ENCODE assay signal across 13 mouse cellular contexts in genomic region chr17:73053479-73054215, GRCm38 (mm10). TPM values are rescaled to one million over a fixed set of nuclear protein-coding genes. Genes with fewer than 3 reads are reported as not detected.
DNase-seq lines count a peak whose midpoint lies in the region; ATAC-seq and TF ChIP-seq lines count a peak whose summit lies in the region.
"Had no signal": no experiment of that assay in that cellular context is flagged by ENCODE, and none has a peak within 500 bp of the region (broad histone marks: within the 10 kb centered on the region; RNA-seq: fewer than 3 reads in every experiment).

No protein-coding gene starts in this region.

- no peak for TF ChIP-seq EP300 in lung, postnatal 0 days (IDR thresholded peaks at IDR 0.05)

- H3K9ac ChIP-seq in intestine, embryonic 14.5 days (ENCODE audit: low read length) = no peak overlapping the region
- no peak overlapping the region for H3K9ac ChIP-seq in intestine, postnatal 0 days (ENCODE audit: low read depth, low read length)
- no peak overlapping the region for H3K9ac ChIP-seq in lung, postnatal 0 days (replicated peaks; ENCODE audit: low read depth)
- H3K9ac ChIP-seq: midbrain, embryonic 12.5 days had no signal

- H3K36me3 ChIP-seq in intestine, embryonic 14.5 days (ENCODE audit: control insufficient read depth, insufficient read depth, low read length) = no peaks in the 10 kb centered on the region
- H3K36me3 ChIP-seq in intestine, postnatal 0 days (ENCODE audit: control insufficient read depth, insufficient read depth) = no peaks in the 10 kb centered on the region
- H3K36me3 ChIP-seq in lung, postnatal 0 days (ENCODE audit: insufficient read depth, low read length) = no peaks in the 10 kb centered on the region
- H3K36me3 ChIP-seq in splenic B cell, adult 2 months (ENCODE audit: control insufficient read depth, insufficient read depth, low read length, poor library complexity, severe bottlenecking) = no peaks in the 10 kb centered on the region
- H3K36me3 ChIP-seq: forebrain, embryonic 10.5 days; midbrain, embryonic 12.5 days had no signal

- no peak for TF ChIP-seq POLR2A in lung, adult 2 months (IDR thresholded peaks at IDR 0.05; ENCODE audit: borderline replicate concordance, extremely low read depth, low read depth, low read length)

- peak overlapping the region; percentile 67 for H3K27ac ChIP-seq in intestine, embryonic 14.5 days (ENCODE audit: low read depth)
- H3K27ac ChIP-seq in intestine, postnatal 0 days (ENCODE audit: low read depth, low read length) = no peak overlapping the region
- H3K27ac ChIP-seq in lung, postnatal 0 days (ENCODE audit: low read length) = peak overlapping the region; percentile 54
- H3K27ac ChIP-seq: forebrain, embryonic 10.5 days; midbrain, embryonic 12.5 days had no signal

- H3K4me2 ChIP-seq in intestine, embryonic 14.5 days (ENCODE audit: low read length) = no peak overlapping the region
- H3K4me2 ChIP-seq in intestine, postnatal 0 days (replicated peaks; ENCODE audit: low read depth) = no peak overlapping the region
- no peak overlapping the region for H3K4me2 ChIP-seq in lung, postnatal 0 days (replicated peaks; ENCODE audit: low read depth, low read length)
- H3K4me2 ChIP-seq: midbrain, embryonic 12.5 days had no signal

- H3K27me3 ChIP-seq in intestine, embryonic 14.5 days (replicated peaks; ENCODE audit: control insufficient read depth, insufficient read depth, low read length) = no peaks in the 10 kb centered on the region
- no peaks in the 10 kb centered on the region for H3K27me3 ChIP-seq in intestine, postnatal 0 days (replicated peaks; ENCODE audit: control insufficient read depth, insufficient read depth, low read length)
- no peaks in the 10 kb centered on the region for H3K27me3 ChIP-seq in lung, postnatal 0 days (replicated peaks; ENCODE audit: insufficient read depth, low read length)
- H3K27me3 ChIP-seq in splenic B cell, adult 2 months (ENCODE audit: control insufficient read depth, insufficient read depth, low read length, poor library complexity, severe bottlenecking) = no peaks in the 10 kb centered on the region
- H3K27me3 ChIP-seq: midbrain, embryonic 12.5 days had no signal

- no peak for ATAC-seq in intestine, embryonic 14.5 days (replicated peaks; ENCODE audit: low FRiP score, low TSS enrichment, low read depth)
- ATAC-seq in intestine, postnatal 0 days = no peak
- peak; percentile 27 for ATAC-seq in lung, postnatal 0 days

- TF ChIP-seq CTCF in intestine, postnatal 0 days (IDR thresholded peaks at IDR 0.05; ENCODE audit: low read depth) = no peak
- no peak for TF ChIP-seq CTCF in lung, postnatal 0 days (IDR thresholded peaks at IDR 0.05)
- no peak for TF ChIP-seq CTCF in lung, adult 2 months (IDR thresholded peaks at IDR 0.05; ENCODE audit: insufficient read depth, low read length)

- no peaks in the 10 kb centered on the region for H3K9me3 ChIP-seq in intestine, embryonic 14.5 days (ENCODE audit: control insufficient read depth, low read length)
- no peaks in the 10 kb centered on the region for H3K9me3 ChIP-seq in intestine, postnatal 0 days (ENCODE audit: control insufficient read depth)
- no peaks in the 10 kb centered on the region for H3K9me3 ChIP-seq in lung, postnatal 0 days (ENCODE audit: low read length)
- H3K9me3 ChIP-seq: forebrain, embryonic 10.5 days; midbrain, embryonic 12.5 days had no signal

- peak; percentile 47 for DNase-seq in intestine, embryonic 14.5 days (ENCODE audit: low spot score)
- peak; percentile 42 for DNase-seq in lung, postnatal 0 days (ENCODE audit: low spot score)
- no peak for DNase-seq in lung, adult 2 months
- DNase-seq in splenic B cell, adult 2 months (ENCODE audit: low read depth, low spot score) = peak; percentile 26
- DNase-seq in thymus, postnatal 36 days = peak; percentile 54 to 56
- DNase-seq in adrenal gland, adult 8-10 months = no peak
- no peak for DNase-seq in right cerebral cortex, adult 18-20 months
- DNase-seq: cerebellum, adult 9-11 months; layer of hippocampus, adult 9-11 months; spleen, adult 18-20 months had no signal

- WGBS in intestine, embryonic 14.5 days = 23% methylated on average over 3 of the region's 3 CpGs
- WGBS in intestine, postnatal 0 days = 33% methylated on average over 3 of the region's 3 CpGs
- 23% methylated on average over 3 of the region's 3 CpGs for WGBS in lung, postnatal 0 days
- 33% methylated on average over 3 of the region's 3 CpGs for WGBS in lung, adult 2 months

- H3K4me3 ChIP-seq in intestine, embryonic 14.5 days (ENCODE audit: low read depth, low read length) = no peak overlapping the region
- H3K4me3 ChIP-seq in intestine, postnatal 0 days (ENCODE audit: low read depth, low read length) = no peak overlapping the region
- H3K4me3 ChIP-seq in lung, postnatal 0 days (ENCODE audit: low read depth, low read length) = no peak overlapping the region
- no peak overlapping the region for H3K4me3 ChIP-seq in lung, adult 2 months (replicated peaks; ENCODE audit: extremely low read depth, low read depth, low read length)
- H3K4me3 ChIP-seq: forebrain, embryonic 10.5 days; midbrain, embryonic 12.5 days had no signal

- peaks cover 20% of the 10 kb centered on the region for H3K4me1 ChIP-seq in intestine, embryonic 14.5 days (replicated peaks; ENCODE audit: control insufficient read depth, insufficient read depth, low read length)
- H3K4me1 ChIP-seq in intestine, postnatal 0 days (replicated peaks; ENCODE audit: control insufficient read depth, insufficient read depth, low read length) = no peaks in the 10 kb centered on the region
- H3K4me1 ChIP-seq in lung, postnatal 0 days (ENCODE audit: insufficient read depth, low read depth, low read length) = no peaks in the 10 kb centered on the region
- no peaks in the 10 kb centered on the region; the same call in 1 of the 2 replicates for H3K4me1 ChIP-seq in lung, adult 2 months (ENCODE audit: control insufficient read depth, insufficient read depth, low read length)
- H3K4me1 ChIP-seq: midbrain, embryonic 12.5 days had no signal

RNA-seq across cellular contexts. Expression of gene Lclat1, which starts 54.1 kb away (rescaled TPM):
- polyA plus RNA-seq in intestine, embryonic 14.5 days (2014; fragmentation: Nextera tagmentation; extraction: Ambion mirVana) = 29.2 and 34.6 TPM in 2 replicates
- polyA plus RNA-seq in intestine, postnatal 0 days (2015; fragmentation: Nextera tagmentation; extraction: Ambion mirVana) = 21.0 and 24.3 TPM in 2 replicates
- 9.1 and 10.2 TPM in 2 replicates for polyA plus RNA-seq in lung, postnatal 0 days (2015; fragmentation: Nextera tagmentation; extraction: Ambion mirVana)
- 9.4 and 22.8 TPM in 2 replicates for polyA plus RNA-seq in lung, adult 2 months (2012; rRNA removed)
- total RNA-seq in adrenal gland, adult 8-10 months (2022) = 10 to 100 TPM; 40.9 to 45.9 (median 42.3) TPM

Comparison
In these comparisons a context has a peak if more than half of its experiments do, and no peak if none do; other contexts are left out.
1. DNase-seq: peak in intestine, embryonic 14.5 days (single experiment), lung, postnatal 0 days (single experiment), splenic B cell, adult 2 months (single experiment) and thymus, postnatal 36 days (2 of 2); none in lung, adult 2 months (single experiment), adrenal gland, adult 8-10 months (single experiment) and right cerebral cortex, adult 18-20 months (single experiment).